Mouse (Mus musculus) stomach, postnatal 0 days (tissue): ENCODE data around the gene Adar.

ENCODE experiments used
- CTCF ChIP-seq: IDR thresholded peaks from 2 replicates; pipeline ENCODE4 v1.5.1; 2016; ENCODE audit warnings: antibody characterized with exemption, low read depth, mild to moderate bottlenecking, moderate library complexity
- EP300 ChIP-seq: optimal IDR thresholded peaks from 2 replicates; pipeline ENCODE3; 2016; ENCODE audit warnings: antibody characterized with exemption

- TF ChIP-seq EP300 (no peak), CTCF (no peak)
These were observed 40.5 kb downstream of the Adar start for GRCm38 (mm10) chr3:89755283-89755682.
